Mouse (Mus musculus) MEL (cell line): ENCODE results near the gene Plxdc1. TPM values are rescaled to one million over a fixed set of nuclear protein-coding genes. Genes with fewer than 3 reads are reported as not detected.

Source experiments
- DNase-seq: peaks from one replicate; pipeline ENCODE4 v3.0.0; 2011; ENCODE audit warnings: low read depth, low spot score
- H3K27ac ChIP-seq: 2 replicates; pipeline ENCODE4 v1.5.1; 2012; ENCODE audit warnings: low read depth, mild to moderate bottlenecking, control low read depth, low read length, moderate library complexity; ENCODE audit not compliant: control insufficient read depth
- H3K27me3 ChIP-seq, 2 experiments: fragments of 150-350 bp in 1 of 2; sonication (generic) in 1 of 2; 2 replicates each; pipeline ENCODE4 v1.6.1; 2012; ENCODE audit warnings: low read length in 2 of 2, mild to moderate bottlenecking in 2 of 2, improper control_type of control experiment in 1 of 2, moderate library complexity in 1 of 2; ENCODE audit not compliant: insufficient read depth in 2 of 2, control insufficient read depth in 1 of 2
- H3K36me3 ChIP-seq, 2 experiments: 2 replicates each; pipeline ENCODE4 v1.6.1; 2012 to 2014; ENCODE audit warnings: low read length in 2 of 2, improper control_type of control experiment in 1 of 2, inconsistent platforms in 1 of 2, mild to moderate bottlenecking in 1 of 2; ENCODE audit not compliant: insufficient read depth in 2 of 2, control insufficient read depth in 1 of 2
- H3K4me1 ChIP-seq, 2 experiments: fragments of 150-350 bp in 1 of 2; sonication (generic) in 1 of 2; 2 replicates each; pipeline ENCODE4 v1.6.1; 2012; ENCODE audit warnings: low read length in 2 of 2, improper control_type of control experiment in 1 of 2, mild to moderate bottlenecking in 1 of 2; ENCODE audit not compliant: insufficient read depth in 2 of 2, control insufficient read depth in 1 of 2
- H3K4me3 ChIP-seq, 2 experiments: fragments of 150-350 bp in 1 of 2; sonication (generic) in 1 of 2; 2 replicates each; pipeline ENCODE4 v1.5.1; 2012; ENCODE audit warnings: low read depth in 2 of 2, low read length in 2 of 2, mild to moderate bottlenecking in 2 of 2, moderate library complexity in 2 of 2, control low read depth in 1 of 2, improper control_type of control experiment in 1 of 2; ENCODE audit not compliant: control insufficient read depth in 1 of 2, insufficient read depth in 1 of 2
- H3K79me2 ChIP-seq: 2 replicates; pipeline ENCODE4 v1.6.1; 2012; ENCODE audit warnings: mild to moderate bottlenecking, low read length, moderate library complexity; ENCODE audit not compliant: control insufficient read depth, poor library complexity, insufficient read depth
- H3K9ac ChIP-seq: 2 replicates; pipeline ENCODE4 v1.6.1; 2012; ENCODE audit warnings: low read depth, mild to moderate bottlenecking, control low read depth, low read length, moderate library complexity; ENCODE audit not compliant: control insufficient read depth, poor library complexity, severe bottlenecking
- H3K9me3 ChIP-seq: fragments of 150-350 bp; sonication (generic); replicated peaks from 2 replicates; pipeline ENCODE4 v1.6.1; 2012; ENCODE audit warnings: mild to moderate bottlenecking, low read length, improper control_type of control experiment, moderate library complexity; ENCODE audit not compliant: insufficient read depth
- BHLHE40 ChIP-seq: IDR thresholded peaks from 2 replicates; pipeline ENCODE4 v1.6.1; 2012; ENCODE audit warnings: low read depth, mild to moderate bottlenecking, inconsistent platforms, low read length, improper control_type of control experiment, borderline replicate concordance
- CHD1 ChIP-seq: IDR thresholded peaks from 2 replicates; pipeline ENCODE4 v1.6.1; 2012; ENCODE audit warnings: low read depth, mild to moderate bottlenecking, inconsistent platforms, low read length, improper control_type of control experiment
- CHD2 ChIP-seq: IDR thresholded peaks from 2 replicates; pipeline ENCODE4 v1.6.1; 2011; ENCODE audit warnings: low read length, improper control_type of control experiment
- CTCF ChIP-seq, 3 experiments: IDR thresholded peaks in 2 of 3; conservative IDR thresholded peaks in 1 of 3; 2 replicates each; pipeline ENCODE4 v1.5.1; 2011 to 2012; ENCODE audit warnings: low read length in 3 of 3, low read depth in 2 of 3, mild to moderate bottlenecking in 2 of 3, improper control_type of control experiment in 1 of 3, inconsistent platforms in 1 of 3, mixed read lengths in 1 of 3, moderate library complexity in 1 of 3; ENCODE audit not compliant: control insufficient read depth in 1 of 3, insufficient read depth in 1 of 3, poor library complexity in 1 of 3, severe bottlenecking in 1 of 3
- E2F4 ChIP-seq: IDR thresholded peaks from 2 replicates; pipeline ENCODE4 v1.6.1; 2011; ENCODE audit warnings: low read depth, low read length, improper control_type of control experiment, borderline replicate concordance
- EP300 ChIP-seq, 2 experiments: IDR thresholded peaks; 2 replicates each; pipeline ENCODE4 v1.6.1; 2011; ENCODE audit warnings: improper control_type of control experiment in 2 of 2, low read length in 2 of 2, low read depth in 1 of 2, mild to moderate bottlenecking in 1 of 2
- ETS1 ChIP-seq: IDR thresholded peaks from 2 replicates; pipeline ENCODE4 v1.6.1; 2012; ENCODE audit warnings: low read depth, mild to moderate bottlenecking, inconsistent platforms, low read length, improper control_type of control experiment, moderate library complexity
- GATA1 ChIP-seq: IDR thresholded peaks from 2 replicates; pipeline ENCODE4 v1.6.1; 2011; ENCODE audit warnings: low read depth, low read length, improper control_type of control experiment
- JUND ChIP-seq: IDR thresholded peaks from 2 replicates; pipeline ENCODE4 v1.6.1; 2011; ENCODE audit warnings: low read depth, mild to moderate bottlenecking, improper control_type of control experiment, low read length
- KAT2A ChIP-seq: conservative IDR thresholded peaks from 2 replicates; pipeline ENCODE4 v1.6.1; 2012; ENCODE audit warnings: low read depth, low read length, improper control_type of control experiment, inconsistent platforms
- MAFK ChIP-seq: IDR thresholded peaks from 2 replicates; pipeline ENCODE4 v1.6.1; 2011; ENCODE audit warnings: low read depth, mild to moderate bottlenecking, low read length, improper control_type of control experiment, borderline replicate concordance
- MAX ChIP-seq: IDR thresholded peaks from 2 replicates; pipeline ENCODE4 v1.6.1; 2011; ENCODE audit warnings: low read length, improper control_type of control experiment
- MAZ ChIP-seq: IDR thresholded peaks from 2 replicates; pipeline ENCODE4 v1.6.1; 2012; ENCODE audit warnings: low read depth, mild to moderate bottlenecking, inconsistent platforms, low read length, improper control_type of control experiment
- MEF2A ChIP-seq: IDR thresholded peaks from 2 replicates; pipeline ENCODE4 v1.6.1; 2014; ENCODE audit warnings: low read depth, mild to moderate bottlenecking, inconsistent platforms, low read length, improper control_type of control experiment; ENCODE audit not compliant: poor library complexity, insufficient replicate concordance, severe bottlenecking; ENCODE audit errors: extremely low read depth
- MXI1 ChIP-seq: IDR thresholded peaks from 2 replicates; pipeline ENCODE4 v1.6.1; 2011; ENCODE audit warnings: mild to moderate bottlenecking, low read depth, low read length, improper control_type of control experiment
- MYC ChIP-seq: IDR thresholded peaks from 2 replicates; pipeline ENCODE4 v1.6.1; 2011; ENCODE audit warnings: low read depth, mild to moderate bottlenecking, low read length, improper control_type of control experiment, moderate library complexity
- NELFE ChIP-seq: IDR thresholded peaks from 2 replicates; pipeline ENCODE4 v1.6.1; 2011; ENCODE audit warnings: low read depth, low read length, improper control_type of control experiment
- NRF1 ChIP-seq: IDR thresholded peaks from 2 replicates; pipeline ENCODE4 v1.6.1; 2014; ENCODE audit warnings: low read depth, mild to moderate bottlenecking, inconsistent platforms, low read length, improper control_type of control experiment, moderate library complexity; ENCODE audit not compliant: poor library complexity, insufficient read depth, severe bottlenecking
- POLR2A ChIP-seq, 2 experiments: IDR thresholded peaks; 2 replicates each; pipeline ENCODE4 v1.6.1; 2011 to 2012; ENCODE audit warnings: low read length in 2 of 2, mild to moderate bottlenecking in 2 of 2, control low read depth in 1 of 2, improper control_type of control experiment in 1 of 2, low read depth in 1 of 2, moderate library complexity in 1 of 2; ENCODE audit not compliant: control insufficient read depth in 1 of 2, insufficient read depth in 1 of 2, poor library complexity in 1 of 2
- RAD21 ChIP-seq: IDR thresholded peaks from 2 replicates; pipeline ENCODE4 v1.6.1; 2011; ENCODE audit warnings: mild to moderate bottlenecking, low read depth, low read length, improper control_type of control experiment
- RCOR1 ChIP-seq: IDR thresholded peaks from 2 replicates; pipeline ENCODE4 v1.6.1; 2012; ENCODE audit warnings: low read depth, mild to moderate bottlenecking, inconsistent platforms, low read length, improper control_type of control experiment
- SIN3A ChIP-seq: IDR thresholded peaks from 2 replicates; pipeline ENCODE4 v1.6.1; 2012; ENCODE audit warnings: low read length, improper control_type of control experiment, inconsistent platforms
- SMC3 ChIP-seq: IDR thresholded peaks from 2 replicates; pipeline ENCODE4 v1.6.1; 2011; ENCODE audit warnings: low read depth, low read length, improper control_type of control experiment
- TAL1 ChIP-seq: IDR thresholded peaks from 2 replicates; pipeline ENCODE4 v1.6.1; 2012; ENCODE audit warnings: mild to moderate bottlenecking, inconsistent platforms, low read length, moderate library complexity, mixed read lengths
- TBP ChIP-seq: IDR thresholded peaks from 2 replicates; pipeline ENCODE4 v1.8.0; 2011; ENCODE audit warnings: low read depth, low read length, improper control_type of control experiment
- TCF12 ChIP-seq: IDR thresholded peaks from 2 replicates; pipeline ENCODE4 v1.6.1; 2014; ENCODE audit warnings: low read depth, mild to moderate bottlenecking, inconsistent platforms, low read length, improper control_type of control experiment, moderate library complexity
- UBTF ChIP-seq: IDR thresholded peaks from 2 replicates; pipeline ENCODE4 v1.6.1; 2012; ENCODE audit warnings: low read depth, mild to moderate bottlenecking, inconsistent platforms, low read length, improper control_type of control experiment, moderate library complexity, borderline replicate concordance; ENCODE audit not compliant: insufficient read depth
- USF1 ChIP-seq: IDR thresholded peaks from 2 replicates; pipeline ENCODE4 v1.6.1; 2014; ENCODE audit warnings: low read depth, mild to moderate bottlenecking, inconsistent platforms, low read length, improper control_type of control experiment, moderate library complexity
- USF2 ChIP-seq, 2 experiments: IDR thresholded peaks; 2 replicates each; pipeline ENCODE4 v1.6.1; 2011 to 2012; ENCODE audit warnings: improper control_type of control experiment in 2 of 2, low read length in 2 of 2, borderline replicate concordance in 1 of 2, inconsistent platforms in 1 of 2, low read depth in 1 of 2, mild to moderate bottlenecking in 1 of 2; ENCODE audit not compliant: insufficient read depth in 1 of 2
- ZKSCAN1 ChIP-seq: IDR thresholded peaks from 2 replicates; pipeline ENCODE4 v1.6.1; 2012; ENCODE audit warnings: low read depth, mild to moderate bottlenecking, inconsistent platforms, low read length, improper control_type of control experiment, moderate library complexity
- ZMIZ1 ChIP-seq: IDR thresholded peaks from 2 replicates; pipeline ENCODE4 v1.6.1; 2012; ENCODE audit warnings: low read depth, mild to moderate bottlenecking, inconsistent platforms, low read length, improper control_type of control experiment, moderate library complexity
- polyA plus RNA-seq, 2 experiments: library from polyadenylated mRNA; stranded (reverse) in 1 of 2; unstranded in 1 of 2; fragments of >175 nt in 1 of 2; fragments of >200 nt in 1 of 2; gene quantifications; 2 replicates each; pipeline versions ENCODE4 v1.2.1 to v1.2.4; 2012; ENCODE audit warnings: low replicate concordance in 2 of 2, low read depth in 1 of 2; ENCODE audit not compliant: insufficient read length in 2 of 2, insufficient read depth in 1 of 2, missing spikeins in 1 of 2
- total RNA-seq: library from RNA; depleted of rRNA; stranded (reverse); fragments of 300-350 nt; gene quantifications from 2 replicates; pipeline ENCODE4 v1.2.3, GENCODE M21; 2012

The Plxdc1 gene
- total and polyA plus RNA-seq, 3 experiments: 13.1 to 24.5 TPM; not detected in 1

DNA sequence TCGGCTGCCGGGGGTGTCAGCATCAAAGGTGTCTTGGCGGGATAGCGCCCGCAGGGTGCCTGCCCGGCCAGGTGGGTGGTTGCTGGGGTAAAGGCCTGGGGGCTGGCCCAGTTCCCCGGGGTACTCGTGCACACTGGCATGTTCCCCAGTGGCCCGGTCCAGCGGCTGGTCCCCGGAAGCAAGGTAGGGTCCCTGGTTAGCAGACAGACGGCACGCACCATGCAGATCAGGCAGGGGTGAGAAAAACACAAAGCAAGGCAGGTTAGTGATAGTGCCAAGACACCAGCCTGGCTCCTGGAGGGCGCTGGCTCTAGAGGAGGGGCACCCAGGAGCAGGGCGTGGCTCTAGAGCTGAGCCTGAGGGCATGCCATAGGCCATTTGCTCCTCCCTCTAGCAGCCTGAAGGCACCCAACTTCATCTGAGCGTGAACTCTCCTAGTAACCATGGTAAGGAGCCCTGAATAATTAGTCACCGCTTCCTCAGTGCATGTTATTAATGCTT, 17.0 kb upstream of the Plxdc1 start:
- peak; percentile 20 for DNase-seq
- H3K4me3 ChIP-seq: no peak overlapping the region
- TF ChIP-seq E2F4 (no peak), JUND (no peak), KAT2A (no peak), USF1 (no peak), UBTF (no peak), CHD1 (no peak), POLR2A (IDR thresholded peaks at IDR 0.05; ENCODE audit: control insufficient read depth in 1 of 2, insufficient read depth in 1 of 2, low read depth in 1 of 2, low read length in 2 of 2, poor library complexity in 1 of 2) (no peak), MEF2A (no peak), ZMIZ1 (no peak), MXI1 (no peak), TBP (no peak), CHD2 (no peak), EP300 (IDR thresholded peaks at IDR 0.05; ENCODE audit: low read depth in 1 of 2, low read length in 2 of 2) (no peak), NELFE (no peak), RAD21 (no peak), USF2 (IDR thresholded peaks at IDR 0.05; ENCODE audit: borderline replicate concordance in 1 of 2, insufficient read depth in 1 of 2, low read depth in 1 of 2, low read length in 2 of 2) (no peak), GATA1 (no peak), RCOR1 (no peak), ETS1 (no peak), MYC (no peak)
- TF ChIP-seq, all 39 proteins: peak for 0
- Histone ChIP-seq H3K4me1 (peaks cover 5 to 16% of the 10 kb centered on the region in 2 experiments; a peak in 3 of 4 replicates), H3K9ac (no peak overlapping the region), H3K27ac (no peak overlapping the region), H3K36me3 (peaks cover 0 to 6% of the 10 kb centered on the region in 2 experiments; a peak in 2 of 4 replicates), H3K79me2 (no peaks in the 10 kb centered on the region), H3K27me3 (no peaks in the 10 kb centered on the region), H3K9me3 (no peaks in the 10 kb centered on the region)

DNA sequence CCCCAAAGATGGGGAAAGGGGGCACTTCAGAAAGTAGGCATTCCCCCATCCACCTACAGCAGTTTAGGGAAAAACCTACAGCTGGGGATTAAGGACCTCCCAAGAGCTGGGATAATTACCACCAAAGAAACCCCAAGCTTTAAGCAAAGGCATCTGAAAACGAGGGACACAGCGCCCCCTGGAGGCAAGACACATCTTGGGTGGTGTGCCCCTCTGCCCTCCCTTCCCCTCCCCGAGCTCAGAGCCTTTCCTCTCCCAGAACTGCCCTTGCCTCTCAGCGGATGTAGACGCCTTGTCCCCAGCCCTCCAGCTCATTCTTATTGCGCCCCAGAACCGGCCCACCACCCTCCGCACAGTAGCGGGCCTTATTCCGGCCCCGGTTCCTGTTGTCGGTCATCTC, 16.4 kb upstream of the Plxdc1 start:
- peaks cover 5 to 16% of the 10 kb centered on the region in 2 experiments; a peak in 3 of 4 replicates for H3K4me1 ChIP-seq
- H3K27me3 ChIP-seq: no peaks in the 10 kb centered on the region
- DNase-seq: peak; percentile 87
- no peak overlapping the region for H3K27ac ChIP-seq
- H3K79me2 ChIP-seq: no peaks in the 10 kb centered on the region
- H3K9me3 ChIP-seq: no peaks in the 10 kb centered on the region
- H3K4me3 ChIP-seq: no peak overlapping the region
- H3K36me3 ChIP-seq: peaks cover 0 to 6% of the 10 kb centered on the region in 2 experiments; a peak in 2 of 4 replicates
- no peak overlapping the region for H3K9ac ChIP-seq
- TF ChIP-seq UBTF (no peak), SIN3A (no peak), CTCF (IDR thresholded peaks at IDR 0.05 in 2 of 3, conservative IDR thresholded peaks at IDR 0.05 in 1 of 3; ENCODE audit: control insufficient read depth in 1 of 3, insufficient read depth in 1 of 3, low read depth in 2 of 3, low read length in 3 of 3, poor library complexity in 1 of 3, severe bottlenecking in 1 of 3) (peak; percentile 90 to 96 (median 95)), MAX (no peak), NRF1 (no peak), BHLHE40 (no peak), KAT2A (no peak), GATA1 (no peak), CHD2 (no peak), TCF12 (no peak), RAD21 (peak; percentile 72), MAFK (no peak), SMC3 (peak; percentile 89), MAZ (peak; percentile 58; the same call in 1 of the 2 replicates), MYC (no peak), ZKSCAN1 (no peak), MEF2A (no peak), TAL1 (no peak)
